In genomic region chr3:55872944-55873924, GRCm38 (mm10) we compare ENCODE assay signal across 12 mouse cellular contexts.
DNase-seq lines count a peak whose midpoint lies in the region; TF ChIP-seq lines count a peak whose summit lies in the region.
"Had no signal": no experiment of that assay in that cellular context is flagged by ENCODE, and none has a peak within 500 bp of the region (broad histone marks: within the 10 kb centered on the region; RNA-seq: fewer than 3 reads in every experiment).

No protein-coding gene starts in this region.

- DNase-seq in left cerebral cortex, postnatal 4 days = peak; percentile 70
- DNase-seq in left cerebral cortex, postnatal 36 days (ENCODE audit: low spot score in 2 of 2) = no peak
- peak; percentile 77 to 87 for DNase-seq in cerebellum, postnatal 14 days
- DNase-seq in layer of hippocampus, adult 11-12 months (ENCODE audit: low spot score) = peak; percentile 53
- peak; percentile 68 for DNase-seq in retina, embryonic 14.5 days (ENCODE audit: low spot score)
- no peak for DNase-seq in gastrocnemius, adult 2 months
- no peak for DNase-seq in thymus, postnatal 10 days (ENCODE audit: low spot score in 2 of 2)
- no peak for DNase-seq in kidney, postnatal 25 days
- DNase-seq: gastrocnemius, postnatal 14 days had no signal

- intact Hi-C loops in left cerebral cortex, postnatal 4 days (cut with DNase I) = no loop called here
- intact Hi-C loops in left cerebral cortex, postnatal 36 days (cut with DNase I) = no loop called here
- intact Hi-C loops in gastrocnemius, adult 2 months (cut with DNase I) = no loop called here

- no peak overlapping the region for H3K4me3 ChIP-seq in gastrocnemius, adult 2 months
- H3K4me3 ChIP-seq: embryonic facial prominence, embryonic 15.5 days; megakaryocyte, embryonic 14.5 days; stomach, embryonic 15.5 days had no signal

- TF ChIP-seq CTCF in gastrocnemius, adult 2 months (IDR thresholded peaks at IDR 0.05) = no peak

- H3K27ac ChIP-seq in gastrocnemius, adult 2 months = no peak overlapping the region
- H3K27ac ChIP-seq: embryonic facial prominence, embryonic 15.5 days; stomach, embryonic 15.5 days had no signal

Comparison
In these comparisons a context has a peak if more than half of its experiments do, and no peak if none do; other contexts are left out.
1. DNase-seq: peak in left cerebral cortex, postnatal 4 days (single experiment), cerebellum, postnatal 14 days (2 of 2), layer of hippocampus, adult 11-12 months (single experiment) and retina, embryonic 14.5 days (single experiment); none in left cerebral cortex, postnatal 36 days (0 of 2), gastrocnemius, adult 2 months (single experiment), thymus, postnatal 10 days (0 of 2) and kidney, postnatal 25 days (0 of 2).